Mouse (Mus musculus) right cerebral cortex, postnatal 14 days (tissue): ENCODE measurements around the gene Eif5a.

Source experiments
- DNase-seq: peaks from one replicate; pipeline ENCODE4 v3.0.0; 2022

The Eif5a gene

GRCm38 (mm10) chr11:69901406-69901846 is 20.3 kb downstream of the Eif5a start:
- peak; percentile 96 for DNase-seq

- DNase-seq = peak; percentile 83
These were observed 21.0 kb downstream of the Eif5a start, which contains the start of the genes 2810408A11Rik and Neurl4 for GRCm38 (mm10) chr11:69900471-69901405. 2810408A11Rik (minus strand) TSS chr11:69900987. Neurl4 (plus strand) TSS chr11:69901072.

GRCm38 (mm10) chr11:69899870-69900269 is 21.9 kb downstream of the Eif5a start:
- no peak for DNase-seq

- DNase-seq = no peak
These were observed 26.5 kb downstream of the Eif5a start, which contains the start of gene Acap1 for GRCm38 (mm10) chr11:69895291-69895690. Acap1 (minus strand) TSS chr11:69895539.

- DNase-seq = no peak
These were observed 27.1 kb downstream of the Eif5a start for GRCm38 (mm10) chr11:69894671-69895070.

- peak; percentile 56 for DNase-seq
These were observed 30.3 kb downstream of the Eif5a start for GRCm38 (mm10) chr11:69891482-69891881.

GRCm38 (mm10) chr11:69886907-69887635 is 34.7 kb downstream of the Eif5a start:
- DNase-seq = no peak

- no peak for DNase-seq
These were observed 37.1 kb downstream of the Eif5a start for GRCm38 (mm10) chr11:69884663-69885062.

GRCm38 (mm10) chr11:69884240-69884639 is 37.5 kb downstream of the Eif5a start:
- no peak for DNase-seq

GRCm38 (mm10) chr11:69883527-69884151 is 38.1 kb downstream of the Eif5a start:
- no peak for DNase-seq

GRCm38 (mm10) chr11:69883066-69883465 is 38.7 kb downstream of the Eif5a start:
- no peak for DNase-seq

GRCm38 (mm10) chr11:69881787-69882670 is 39.7 kb downstream of the Eif5a start:
- DNase-seq = no peak

- peak; percentile 64 for DNase-seq
These were observed 40.7 kb downstream of the Eif5a start, which contains the start of gene Kctd11 for GRCm38 (mm10) chr11:69880853-69881603. Kctd11 (minus strand) TSS chr11:69881406.

- peak; percentile 50 for DNase-seq
These were observed 41.3 kb downstream of the Eif5a start for GRCm38 (mm10) chr11:69880506-69880852.

GRCm38 (mm10) chr11:69879711-69880110 is 42.0 kb downstream of the Eif5a start:
- no peak for DNase-seq

GRCm38 (mm10) chr11:69878952-69879351 is 42.8 kb downstream of the Eif5a start:
- DNase-seq = no peak

GRCm38 (mm10) chr11:69878399-69878798 is 43.4 kb downstream of the Eif5a start:
- DNase-seq = no peak

- no peak for DNase-seq
These were observed 43.9 kb downstream of the Eif5a start, which contains the start of gene Tmem95 for GRCm38 (mm10) chr11:69877878-69878277. Tmem95 (minus strand) TSS chr11:69878018.

- DNase-seq = peak; percentile 84
These were observed 44.9 kb downstream of the Eif5a start for GRCm38 (mm10) chr11:69876867-69877266.

GRCm38 (mm10) chr11:69876186-69876585 is 45.6 kb downstream of the Eif5a start:
- no peak for DNase-seq

GRCm38 (mm10) chr11:69872451-69872850 is 49.3 kb downstream of the Eif5a start:
- no peak for DNase-seq
